In the genomic region with DNA sequence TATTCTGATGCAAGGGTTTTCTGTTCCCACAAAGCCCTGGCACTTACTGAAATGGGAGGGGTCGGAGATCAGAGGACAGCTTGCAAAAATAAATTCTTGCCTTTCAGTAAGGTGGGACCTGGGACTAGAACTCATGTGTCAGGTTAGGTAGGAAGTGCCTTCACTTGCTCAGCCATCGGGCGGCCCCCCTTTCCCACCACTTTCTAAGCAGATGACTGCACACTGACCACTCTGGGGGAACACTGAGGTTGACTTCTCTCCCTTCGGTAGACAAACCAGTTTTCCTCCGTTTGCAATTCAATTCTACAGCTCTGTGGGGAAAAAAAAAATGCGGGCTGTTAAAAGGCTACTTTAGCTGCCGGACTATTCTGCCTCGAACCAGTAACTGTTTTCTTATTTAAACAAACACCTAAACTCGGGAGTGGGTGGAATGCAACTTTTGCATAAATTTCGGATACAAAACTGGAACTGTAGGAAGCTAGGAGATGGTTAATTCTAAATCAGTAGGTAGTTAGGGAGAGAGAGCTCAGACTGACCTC, we compare ENCODE assay signal across 19 mouse cellular contexts. TPM values are rescaled to one million over a fixed set of nuclear protein-coding genes. Genes with fewer than 3 reads are reported as not detected.
DNase-seq lines count a peak whose midpoint lies in the region; ATAC-seq and TF ChIP-seq lines count a peak whose summit lies in the region.
"Had no signal": no experiment of that assay in that cellular context is flagged by ENCODE, and none has a peak within 500 bp of the region (broad histone marks: within the 10 kb centered on the region; RNA-seq: fewer than 3 reads in every experiment).

No protein-coding gene starts in this region.

- no peak for TF ChIP-seq CTCF in kidney, postnatal 0 days (IDR thresholded peaks at IDR 0.05; ENCODE audit: low read depth)

- no peak for DNase-seq in hindbrain, embryonic 10.5 days (ENCODE audit: low spot score)
- no peak for DNase-seq in lung, postnatal 4 days
- DNase-seq in ZHBTc4 (ENCODE audit: low read depth, low spot score) = peak; percentile 71
- no peak for DNase-seq in kidney, postnatal 0 days (ENCODE audit: low spot score)
- DNase-seq in layer of hippocampus, adult 18-20 months (ENCODE audit: low spot score in 2 of 2) = no peak
- DNase-seq: adrenal gland, postnatal 10 days; cerebellum, adult 11 months; cerebellum, postnatal 36 days; forebrain, postnatal 0 days; lung, postnatal 10 days; thymus, postnatal 36 days had no signal

- peak overlapping the region; percentile 78; the same call in 1 of the 2 replicates for H3K27ac ChIP-seq in hindbrain, embryonic 10.5 days
- no peak overlapping the region for H3K27ac ChIP-seq in hindbrain, embryonic 13.5 days
- no peak overlapping the region; the same call in 1 of the 2 replicates for H3K27ac ChIP-seq in lung, embryonic 16.5 days (ENCODE audit: low read length)
- peak overlapping the region; percentile 54; the same call in 1 of the 2 replicates for H3K27ac ChIP-seq in kidney, postnatal 0 days
- no peak overlapping the region for H3K27ac ChIP-seq in neural tube, embryonic 15.5 days (replicated peaks)
- H3K27ac ChIP-seq: limb, embryonic 15.5 days had no signal

- 0 out of 2 replicates have a peak, but pooled peaks cover 2% of the 10 kb centered on the region for H3K36me3 ChIP-seq in hindbrain, embryonic 10.5 days
- H3K36me3 ChIP-seq in hindbrain, embryonic 13.5 days = no peaks in the 10 kb centered on the region
- H3K36me3 ChIP-seq in lung, embryonic 16.5 days (ENCODE audit: control insufficient read depth, insufficient read depth, low read length) = no peaks in the 10 kb centered on the region
- no peaks in the 10 kb centered on the region for H3K36me3 ChIP-seq in kidney, postnatal 0 days (ENCODE audit: insufficient read depth, low read length)
- no peaks in the 10 kb centered on the region for H3K36me3 ChIP-seq in neural tube, embryonic 15.5 days
- H3K36me3 ChIP-seq: limb, embryonic 15.5 days had no signal

- H3K4me2 ChIP-seq in hindbrain, embryonic 13.5 days = no peak overlapping the region
- H3K4me2 ChIP-seq in lung, embryonic 16.5 days (ENCODE audit: low read depth, low read length) = peak overlapping the region; percentile 21
- H3K4me2 ChIP-seq in kidney, postnatal 0 days (ENCODE audit: low read length) = no peak overlapping the region
- H3K4me2 ChIP-seq in neural tube, embryonic 15.5 days = no peak overlapping the region
- H3K4me2 ChIP-seq: heart, embryonic 11.5 days; limb, embryonic 15.5 days had no signal

- H3K27me3 ChIP-seq in hindbrain, embryonic 10.5 days (ENCODE audit: insufficient read depth, poor library complexity, severe bottlenecking) = peaks cover 25% of the 10 kb centered on the region
- H3K27me3 ChIP-seq in hindbrain, embryonic 13.5 days = peaks cover 23% of the 10 kb centered on the region; the same call in 1 of the 2 replicates
- H3K27me3 ChIP-seq in lung, embryonic 16.5 days (ENCODE audit: control insufficient read depth, insufficient read depth, low read depth, low read length) = no peaks in the 10 kb centered on the region
- H3K27me3 ChIP-seq in kidney, postnatal 0 days (ENCODE audit: insufficient read depth, low read length) = no peaks in the 10 kb centered on the region
- H3K27me3 ChIP-seq in neural tube, embryonic 15.5 days (replicated peaks) = no peaks in the 10 kb centered on the region
- H3K27me3 ChIP-seq: limb, embryonic 15.5 days had no signal

- peak overlapping the region; percentile 13; the same call in 1 of the 2 replicates for H3K4me3 ChIP-seq in hindbrain, embryonic 10.5 days
- H3K4me3 ChIP-seq in hindbrain, embryonic 13.5 days = no peak overlapping the region
- H3K4me3 ChIP-seq in lung, embryonic 16.5 days (ENCODE audit: low read length) = no peak overlapping the region
- no peak overlapping the region for H3K4me3 ChIP-seq in kidney, postnatal 0 days (replicated peaks; ENCODE audit: low read depth, low read length)
- H3K4me3 ChIP-seq in neural tube, embryonic 15.5 days (replicated peaks) = no peak overlapping the region
- H3K4me3 ChIP-seq: limb, embryonic 15.5 days had no signal

- H3K9me3 ChIP-seq in hindbrain, embryonic 10.5 days = no peaks in the 10 kb centered on the region
- H3K9me3 ChIP-seq in hindbrain, embryonic 13.5 days = no peaks in the 10 kb centered on the region
- no peaks in the 10 kb centered on the region for H3K9me3 ChIP-seq in lung, embryonic 16.5 days (ENCODE audit: control insufficient read depth, low read length)
- H3K9me3 ChIP-seq in kidney, postnatal 0 days (replicated peaks; ENCODE audit: low read length) = no peaks in the 10 kb centered on the region
- no peaks in the 10 kb centered on the region for H3K9me3 ChIP-seq in neural tube, embryonic 15.5 days (replicated peaks)
- H3K9me3 ChIP-seq: limb, embryonic 15.5 days had no signal

- WGBS in hindbrain, embryonic 10.5 days = 21% methylated on average over 10 of the region's 10 CpGs
- WGBS in hindbrain, embryonic 13.5 days = 23% methylated on average over 10 of the region's 10 CpGs
- WGBS in lung, embryonic 16.5 days = 29% methylated on average over 10 of the region's 10 CpGs
- 27% methylated on average over 10 of the region's 10 CpGs for WGBS in kidney, postnatal 0 days
- 28% methylated on average over 10 of the region's 10 CpGs for WGBS in neural tube, embryonic 15.5 days

- peaks cover 43% of the 10 kb centered on the region for H3K4me1 ChIP-seq in hindbrain, embryonic 10.5 days (replicated peaks)
- H3K4me1 ChIP-seq in hindbrain, embryonic 13.5 days (replicated peaks) = peaks cover 14% of the 10 kb centered on the region
- 0 out of 2 replicates have a peak, but pooled peaks cover 3% of the 10 kb centered on the region for H3K4me1 ChIP-seq in lung, embryonic 16.5 days (replicated peaks; ENCODE audit: control insufficient read depth, insufficient read depth, low read length)
- H3K4me1 ChIP-seq in kidney, postnatal 0 days (replicated peaks; ENCODE audit: insufficient read depth, low read length) = no peaks in the 10 kb centered on the region
- H3K4me1 ChIP-seq in neural tube, embryonic 15.5 days = no peaks in the 10 kb centered on the region

- no peak overlapping the region for H3K9ac ChIP-seq in hindbrain, embryonic 13.5 days
- no peak overlapping the region for H3K9ac ChIP-seq in lung, embryonic 16.5 days (ENCODE audit: low read length)
- H3K9ac ChIP-seq in kidney, postnatal 0 days (ENCODE audit: low read depth, low read length) = no peak overlapping the region
- H3K9ac ChIP-seq in neural tube, embryonic 15.5 days (replicated peaks) = no peak overlapping the region
- H3K9ac ChIP-seq: forebrain, postnatal 0 days; limb, embryonic 15.5 days had no signal

- no peak for ATAC-seq in hindbrain, embryonic 13.5 days (ENCODE audit: low FRiP score)
- no peak for ATAC-seq in lung, embryonic 16.5 days (ENCODE audit: low read depth)
- no peak for ATAC-seq in kidney, postnatal 0 days (replicated peaks; ENCODE audit: low FRiP score, low read depth)
- no peak for ATAC-seq in neural tube, embryonic 15.5 days (ENCODE audit: low FRiP score)
- ATAC-seq: forebrain, postnatal 0 days had no signal

RNA-seq across cellular contexts. Expression of a gene that starts 8.9 kb away (rescaled TPM):
- polyA plus RNA-seq in hindbrain, embryonic 10.5 days (2016; fragmentation: Nextera tagmentation; extraction: Ambion mirVana) = 3.4 and 4.0 TPM in 2 replicates
- 3.7 and 5.0 TPM in 2 replicates for polyA plus RNA-seq in hindbrain, embryonic 13.5 days (2015; fragmentation: Nextera tagmentation; extraction: Ambion mirVana)
- 4.5 and 4.7 TPM in 2 replicates for polyA plus RNA-seq in lung, embryonic 16.5 days (2015; fragmentation: Nextera tagmentation; extraction: Ambion mirVana)
- polyA plus RNA-seq in kidney, postnatal 0 days (2015; fragmentation: Nextera tagmentation; extraction: Ambion mirVana) = 10.3 and 10.8 TPM in 2 replicates
- under 1 TPM; 0.76 to 0.89 TPM for total RNA-seq in layer of hippocampus, adult 18-20 months (2021)
- polyA plus RNA-seq in neural tube, embryonic 15.5 days (2015; fragmentation: Nextera tagmentation; extraction: Ambion mirVana) = 7.3 TPM in 2 replicates
- total RNA-seq: gastrocnemius, adult 18-20 months; MEL had no signal
- polyA plus RNA-seq: C2C12 had no signal

RNA-seq across cellular contexts. Expression of a gene that starts 47.7 kb away (rescaled TPM):
- polyA plus RNA-seq in hindbrain, embryonic 10.5 days (2016; fragmentation: Nextera tagmentation; extraction: Ambion mirVana) = 270 and 478 TPM in 2 replicates
- polyA plus RNA-seq in hindbrain, embryonic 13.5 days (2015; fragmentation: Nextera tagmentation; extraction: Ambion mirVana) = 219 and 230 TPM in 2 replicates
- polyA plus RNA-seq in lung, embryonic 16.5 days (2015; fragmentation: Nextera tagmentation; extraction: Ambion mirVana) = 315 and 344 TPM in 2 replicates
- 295 and 332 TPM in 2 replicates for polyA plus RNA-seq in kidney, postnatal 0 days (2015; fragmentation: Nextera tagmentation; extraction: Ambion mirVana)
- 100 to 1,000 TPM; 139 to 140 TPM for total RNA-seq in layer of hippocampus, adult 18-20 months (2021)
- 189 and 296 TPM in 2 replicates for polyA plus RNA-seq in neural tube, embryonic 15.5 days (2015; fragmentation: Nextera tagmentation; extraction: Ambion mirVana)

Comparison
In these comparisons a context has a peak if more than half of its experiments do, and no peak if none do; other contexts are left out.
1. H3K27ac ChIP-seq: peak in hindbrain, embryonic 10.5 days (single experiment) and kidney, postnatal 0 days (single experiment); none in hindbrain, embryonic 13.5 days (single experiment), lung, embryonic 16.5 days (single experiment) and neural tube, embryonic 15.5 days (single experiment).